27 mouse cellular contexts compared by ENCODE assay signal in genomic region chr9:24513290-24514077, GRCm38 (mm10). TPM values are rescaled to one million over a fixed set of nuclear protein-coding genes. Genes with fewer than 3 reads are reported as not detected.
A peak's percentile ranks its signal among the peaks of the same experiment; 100 is the strongest.
DNase-seq lines count a peak whose midpoint lies in the region; ATAC-seq lines count a peak whose summit lies in the region.
"Had no signal": no experiment of that assay in that cellular context is flagged by ENCODE, and none has a peak within 500 bp of the region (broad histone marks: within the 10 kb centered on the region; RNA-seq: fewer than 3 reads in every experiment).

No protein-coding gene starts in this region.

- 75% methylated on average over 9 of the region's 9 CpGs for WGBS in intestine, embryonic 16.5 days

- no peaks in the 10 kb centered on the region for H3K9me3 ChIP-seq in intestine, embryonic 16.5 days (ENCODE audit: control insufficient read depth, low read length)
- H3K9me3 ChIP-seq: heart, embryonic 13.5 days; hindbrain, embryonic 10.5 days; liver, embryonic 15.5 days; lung, embryonic 15.5 days; midbrain, embryonic 10.5 days; neural tube, embryonic 12.5 days had no signal

- DNase-seq in adrenal gland, adult 8-10 months: peak; percentile 74
- DNase-seq in adrenal gland, postnatal 25 days: no peak
- DNase-seq in NIH3T3 (ENCODE audit: low read depth): peak; percentile 57
- peak; percentile 53 for DNase-seq in adrenal gland, postnatal 10 days
- DNase-seq in fat pad, adult 2 months (ENCODE audit: extremely low read depth, low read depth, low spot score): peak; percentile 54
- no peak for DNase-seq in cerebellum, postnatal 10 days
- DNase-seq: cerebellum, adult 2 months; cerebellum, postnatal 25 days; gastrocnemius, adult 2 months; gastrocnemius, postnatal 36 days; heart, postnatal 10 days; kidney, adult 2 months; layer of hippocampus, postnatal 36 days; left cerebral cortex, postnatal 4 days; right cerebral cortex, adult 18-20 months; spleen, adult 18-20 months; thymus, postnatal 14 days had no signal

- H3K4me3 ChIP-seq in intestine, embryonic 16.5 days (ENCODE audit: low read length): no peak overlapping the region
- H3K4me3 ChIP-seq: gastrocnemius, adult 2 months; heart, embryonic 13.5 days; hindbrain, embryonic 10.5 days; liver, embryonic 15.5 days; lung, embryonic 15.5 days; midbrain, embryonic 10.5 days; neural tube, embryonic 12.5 days had no signal

- ATAC-seq in intestine, embryonic 16.5 days: no peak
- ATAC-seq: forebrain, embryonic 16.5 days; hindbrain, embryonic 16.5 days; midbrain, embryonic 16.5 days had no signal

- H3K27me3 ChIP-seq in intestine, embryonic 16.5 days (replicated peaks; ENCODE audit: control insufficient read depth, insufficient read depth, low read length): no peaks in the 10 kb centered on the region
- H3K27me3 ChIP-seq: heart, embryonic 13.5 days; liver, embryonic 15.5 days; lung, embryonic 15.5 days; neural tube, embryonic 12.5 days had no signal

- H3K4me2 ChIP-seq in intestine, embryonic 16.5 days (ENCODE audit: low read depth, low read length): no peak overlapping the region
- H3K4me2 ChIP-seq: heart, embryonic 13.5 days; liver, embryonic 15.5 days; lung, embryonic 15.5 days; neural tube, embryonic 12.5 days had no signal

- no peak overlapping the region for H3K9ac ChIP-seq in intestine, embryonic 16.5 days (ENCODE audit: low read depth, low read length)
- H3K9ac ChIP-seq: heart, embryonic 13.5 days; liver, embryonic 15.5 days; lung, embryonic 15.5 days; neural tube, embryonic 12.5 days had no signal

- no peak overlapping the region for H3K27ac ChIP-seq in intestine, embryonic 16.5 days (ENCODE audit: low read length)
- H3K27ac ChIP-seq: gastrocnemius, adult 2 months; heart, embryonic 13.5 days; hindbrain, embryonic 10.5 days; liver, embryonic 15.5 days; lung, embryonic 15.5 days; midbrain, embryonic 10.5 days; neural tube, embryonic 12.5 days had no signal

- H3K36me3 ChIP-seq in intestine, embryonic 16.5 days (ENCODE audit: control insufficient read depth, insufficient read depth, low read length): no peaks in the 10 kb centered on the region
- H3K36me3 ChIP-seq: heart, embryonic 13.5 days; hindbrain, embryonic 10.5 days; liver, embryonic 15.5 days; lung, embryonic 15.5 days; midbrain, embryonic 10.5 days; neural tube, embryonic 12.5 days had no signal

- no peaks in the 10 kb centered on the region for H3K4me1 ChIP-seq in intestine, embryonic 16.5 days (ENCODE audit: control insufficient read depth, insufficient read depth, low read length)
- H3K4me1 ChIP-seq: heart, embryonic 13.5 days; hindbrain, embryonic 10.5 days; lung, embryonic 15.5 days; midbrain, embryonic 10.5 days; neural tube, embryonic 12.5 days had no signal

RNA-seq across cellular contexts. Expression of gene Dpy19l1, which starts 10.5 kb away (rescaled TPM):
- 10 to 100 TPM; 28.2 to 71.4 (median 44.5) TPM for total RNA-seq in adrenal gland, adult 8-10 months (2022)
- total RNA-seq in adrenal gland, postnatal 25 days (2021): 61.3 and 80.1 TPM in 2 replicates
- 10 to 100 TPM; 31.8 to 40.8 TPM for total RNA-seq in adrenal gland, postnatal 10 days (2021)
- polyA plus RNA-seq in intestine, embryonic 16.5 days (2015; fragmentation: Nextera tagmentation; extraction: Ambion mirVana): 3.7 and 4.3 TPM in 2 replicates

Comparison
In these comparisons a context has a peak if more than half of its experiments do, and no peak if none do; other contexts are left out.
1. DNase-seq: peak in adrenal gland, adult 8-10 months (single experiment), NIH3T3 (single experiment), adrenal gland, postnatal 10 days (single experiment) and fat pad, adult 2 months (single experiment); none in adrenal gland, postnatal 25 days (single experiment) and cerebellum, postnatal 10 days (0 of 2).